Mouse (Mus musculus): ENCODE data around the gene Gm17654.
"Not testable (repeated sequence)": the region's sequence is repeated elsewhere in the genome, so short reads cannot be mapped to it uniquely, and the experiment has no call there.

Gm17654 gene

DNA sequence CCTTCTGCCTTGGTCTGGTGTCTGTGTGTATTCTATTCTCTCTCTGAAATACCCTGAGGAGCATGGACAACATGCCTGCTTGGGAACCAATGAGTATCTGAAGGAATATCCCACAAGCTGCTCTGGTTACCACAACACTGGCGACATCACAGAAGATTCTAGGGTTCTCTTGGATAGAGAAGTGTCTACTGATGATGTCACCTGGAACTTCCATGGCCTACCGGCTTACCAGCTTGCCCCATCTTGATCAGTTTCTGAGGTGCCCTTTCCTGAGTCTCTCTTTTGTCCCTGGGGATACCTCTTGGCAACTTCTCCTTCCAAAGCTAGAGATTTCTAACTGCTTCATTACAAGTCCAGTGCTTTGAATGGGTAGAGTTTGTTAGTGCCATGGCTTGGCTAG lies at the start of gene Gm17654:
Gene Gm17654, minus strand, starts transcription at position 101 of the 400 bp plus-strand sequence.
- in situ Hi-C loops (cut with MseI, MboI): loop anchor here in 1 of 2 experiments (10.0 kb wide), 1 partner anchor 304 kb away; the partner anchor contains the start of gene Gm9732

- in situ Hi-C loops (cut with MseI, MboI): not testable (repeated sequence)
Observed at GRCm38 (mm10) chr14:43607913-43608312, 29.0 kb upstream of the Gm17654 start, which contains the start of gene Gm10375. Gene Gm10375, minus strand, starts transcription at chr14:43608013.

DNA sequence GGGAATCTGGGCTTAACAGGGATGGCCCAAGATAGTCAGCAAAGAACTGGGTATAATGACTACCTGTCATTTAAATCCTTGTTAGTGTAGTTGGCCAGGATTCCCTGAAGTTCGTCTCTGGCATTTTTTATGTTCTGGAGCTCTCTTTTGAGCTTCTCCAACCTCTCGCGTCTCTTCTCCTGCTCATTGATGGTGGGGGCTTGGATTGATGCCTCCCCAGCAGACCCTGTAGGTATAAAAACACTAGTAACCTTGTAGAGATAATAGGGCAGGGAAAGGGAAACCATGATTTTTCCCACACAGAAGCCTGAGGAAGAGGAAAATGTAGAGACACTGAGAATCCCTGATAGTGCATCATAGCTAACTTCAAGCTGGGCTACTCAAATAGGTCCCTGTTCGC lies 977 bp downstream of the Gm17654 start:
- in situ Hi-C loops (cut with MseI, MboI): loop anchor here in 1 of 2 experiments (10.0 kb wide), 1 partner anchor 303 kb away; the partner anchor contains the start of gene Gm9732

- in situ Hi-C loops (cut with MseI, MboI): not testable (repeated sequence)
Observed at GRCm38 (mm10) chr14:43552271-43552670, 26.7 kb downstream of the Gm17654 start.

DNA sequence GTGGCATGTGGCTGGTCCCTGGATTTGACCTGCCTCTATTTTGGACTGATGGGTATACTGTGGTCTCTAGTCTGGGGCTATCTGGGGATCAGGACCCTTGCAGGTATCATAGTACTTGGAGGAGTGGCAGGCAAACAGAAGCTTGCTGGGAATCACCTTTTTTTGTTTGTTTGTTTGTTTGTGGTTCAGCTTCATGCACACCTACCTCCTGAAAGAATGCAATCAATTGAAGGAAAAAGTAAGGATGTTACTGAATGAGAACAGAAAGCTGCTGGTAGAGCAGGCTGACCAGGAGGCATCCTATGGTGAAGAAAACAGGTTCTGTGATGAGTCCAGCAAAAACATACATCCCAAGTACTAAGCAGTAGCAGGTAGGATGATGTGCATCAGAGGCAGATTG lies 32.7 kb downstream of the Gm17654 start:
- in situ Hi-C loops (cut with MseI, MboI): not testable (repeated sequence)

GRCm38 (mm10) chr14:43543276-43543675 lies 35.7 kb downstream of the Gm17654 start, which contains the start of gene Gm5799:
Gene Gm5799, plus strand, starts transcription at chr14:43543576.
- in situ Hi-C loops (cut with MseI, MboI): not testable (repeated sequence)

DNA sequence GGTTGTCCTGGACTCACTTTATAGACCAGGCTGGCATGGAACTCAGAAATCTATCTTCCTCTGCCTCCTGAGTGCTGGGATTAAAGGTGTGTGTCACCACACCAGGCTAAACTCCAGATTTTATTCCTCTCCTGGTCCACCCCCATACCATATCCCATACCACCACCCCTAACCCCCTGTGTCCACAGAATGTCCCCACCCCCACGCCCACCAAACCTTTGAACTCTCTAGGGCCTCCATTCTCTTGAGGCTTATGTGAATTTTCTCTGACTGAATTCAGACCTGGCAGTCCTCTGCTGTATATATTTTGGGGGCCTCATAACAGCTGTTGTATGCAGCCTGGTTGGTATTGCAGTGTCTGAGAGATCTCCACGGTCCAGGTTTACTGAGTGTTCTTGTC lies 40.8 kb downstream of the Gm17654 start:
- in situ Hi-C loops (cut with MseI, MboI): not testable (repeated sequence)

GRCm38 (mm10) chr14:43532387-43532786 lies 46.6 kb downstream of the Gm17654 start:
- in situ Hi-C loops (cut with MseI, MboI): not testable (repeated sequence)

DNA sequence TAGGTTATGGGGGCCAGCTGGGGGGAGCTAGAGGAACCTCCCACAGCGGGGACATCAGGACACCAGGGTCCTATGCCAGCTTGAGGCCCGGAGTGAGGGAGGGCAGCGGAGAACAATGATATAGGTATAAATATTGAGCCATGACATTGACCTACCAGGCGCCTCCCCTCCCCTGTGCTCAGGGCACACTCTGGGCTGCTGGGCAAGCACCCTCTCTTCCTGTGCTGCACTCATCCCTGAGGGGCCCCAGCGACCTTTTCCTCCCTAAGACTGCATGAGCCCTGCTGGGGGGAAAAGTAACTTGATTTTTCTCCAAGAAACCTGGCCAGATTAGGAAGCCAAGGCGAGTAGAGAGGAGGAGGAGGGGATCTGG lies 46.9 kb downstream of the Gm17654 start:
- in situ Hi-C loops (cut with MseI, MboI): not testable (repeated sequence)

DNA sequence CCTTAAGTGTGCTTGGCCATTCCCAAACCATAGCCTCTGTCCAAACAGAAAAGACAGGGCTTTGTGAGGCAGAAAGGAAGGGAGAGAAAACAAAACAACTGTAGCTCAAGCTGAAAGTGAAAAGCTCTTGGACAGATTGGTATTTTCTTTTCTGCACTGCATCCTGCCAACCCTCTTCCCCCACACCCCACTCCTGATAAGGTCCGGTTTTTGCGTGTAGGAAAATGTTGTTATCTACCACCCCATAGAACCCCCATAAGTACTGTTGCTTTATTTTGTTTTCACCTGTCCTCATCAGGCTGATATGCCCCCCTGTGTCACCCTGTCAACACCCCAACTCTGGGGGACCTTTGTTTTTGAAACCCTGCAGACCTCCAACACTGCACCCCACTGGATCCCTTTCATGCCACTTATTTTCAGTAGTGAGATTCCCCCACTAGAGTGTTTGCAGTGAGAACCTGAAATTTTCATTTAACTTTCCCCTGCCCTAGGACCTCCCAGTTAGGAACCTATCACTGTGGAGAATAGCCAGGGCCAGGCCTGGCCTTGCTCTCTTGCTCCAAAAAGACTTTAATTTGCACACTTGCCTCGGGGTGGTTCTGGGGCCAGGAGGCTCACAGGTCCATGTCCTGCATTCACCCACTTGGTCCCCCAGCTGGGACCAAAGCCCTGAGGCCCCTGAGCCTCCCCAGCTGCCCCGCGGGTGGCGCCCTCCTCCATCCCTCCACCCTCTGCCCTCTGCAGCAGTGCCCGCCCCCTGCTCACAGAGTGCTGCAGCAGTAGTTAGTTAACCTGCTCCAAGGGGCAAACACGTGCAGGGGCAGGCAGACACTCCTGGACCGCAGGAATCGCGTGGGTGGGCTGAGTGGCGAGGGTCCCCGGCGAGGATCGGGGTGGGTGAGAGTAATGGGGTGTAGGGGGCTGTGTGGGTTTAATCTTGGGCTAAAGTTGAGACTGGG lies 47.6 kb downstream of the Gm17654 start:
- in situ Hi-C loops (cut with MseI, MboI): not testable (repeated sequence)
